Mouse (Mus musculus) kidney, adult 2 months (tissue): ENCODE measurements around the gene Vim.

Experiments used
- CTCF ChIP-seq: fragments of 200-500 bp; conservative IDR thresholded peaks from 2 replicates; pipeline ENCODE4 v1.5.1; 2011; ENCODE audit warnings: low read depth, mild to moderate bottlenecking, control low read depth, low read length, moderate library complexity, mixed read lengths; ENCODE audit not compliant: insufficient read depth, insufficient read length
- POLR2A ChIP-seq: fragments of 200-500 bp; IDR thresholded peaks from one replicate; pipeline ENCODE4 v1.6.1; 2011; ENCODE audit warnings: low read depth, low read length, control low read depth

- TF ChIP-seq CTCF (no peak), POLR2A (no peak)
Measured at GRCm38 (mm10) chr2:13558607-13559262, 15.0 kb upstream of the Vim start.
